Mouse (Mus musculus) Patski (cell line): Measurements from ENCODE around the gene Limk2. TPM values are rescaled to one million over a fixed set of nuclear protein-coding genes. Genes with fewer than 3 reads are reported as not detected.

Experiments
- ATAC-seq: fragments of 100-300 bp; one replicate; pipeline ENCODE4 v1.8.0; 2021
- CTCF ChIA-PET: fragments of 350-600 bp; sonication (Branson Sonifier 250); formaldehyde crosslinking; loops from one replicate; lab custom pipeline; 2022; ENCODE audit warnings: inconsistent platforms; lab: Charles Lee
- POLR2A ChIA-PET: fragments of 350-600 bp; sonication (Branson Sonifier 250); formaldehyde crosslinking; loops from one replicate; lab custom pipeline; 2022; ENCODE audit warnings: antibody characterized with exemption, inconsistent platforms; lab: Charles Lee
- DNase-seq: peaks from one replicate; pipeline ENCODE4 v3.0.0-alpha.2; 2011; ENCODE audit warnings: low read depth, low spot score
- H3K27me3 ChIP-seq: fragments of 371-371 bp; one replicate; pipeline ENCODE4 v1.5.1; 2021
- CTCF ChIP-seq: fragments of 100-300 bp; IDR thresholded peaks from one replicate; pipeline ENCODE4 v1.5.1; 2021
- in situ Hi-C: fragments of 300-500 bp; cut with MboI; formaldehyde crosslinking; loops from 3 replicates; pipeline ENCODE4 v1.11.1; 2018; ENCODE audit warnings: low pct_unique_long_range_greater_than_20kb, mixed read lengths
- polyA plus RNA-seq: library from polyadenylated mRNA; unstranded; gene quantifications from one replicate; pipeline ENCODE4 v1.2.3, GENCODE M21; 2021

The Limk2 gene
- polyA plus RNA-seq, 1 experiment from 2014 or later = 38.5 TPM

DNA sequence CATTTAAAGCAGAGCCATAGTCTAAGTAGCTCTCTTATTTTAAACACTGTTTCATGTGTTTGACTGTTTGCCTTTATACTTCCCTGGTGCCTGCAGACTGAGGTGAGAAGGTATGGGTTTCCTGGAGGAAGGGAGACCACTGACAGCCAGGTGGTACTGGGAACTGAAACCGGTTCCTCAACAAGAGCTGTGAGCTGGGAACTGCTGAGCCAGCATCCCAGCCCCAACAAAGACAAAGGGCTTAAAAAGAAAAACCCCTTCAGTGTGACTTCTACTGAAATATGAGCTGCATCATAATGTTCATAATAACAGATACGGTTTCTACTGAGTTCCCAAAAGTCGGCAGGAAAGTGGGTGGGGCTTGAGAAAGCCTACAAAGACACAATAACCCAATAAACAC lies 46.1 kb downstream of the Limk2 start:
- no peaks in the 10 kb centered on the region for H3K27me3 ChIP-seq
- ChIA-PET POLR2A (no interaction called here), CTCF (interaction anchor here (0.8 to 2.4 kb wide), 3 partner anchors 11 to 24 kb away, joined by 3 to 6 read pairs (median 3); no protein-coding TSS in a partner anchor)
- ATAC-seq (no peak), DNase-seq (no peak)
- in situ Hi-C loops = no loop called here
- no peak for TF ChIP-seq CTCF

GRCm38 (mm10) chr11:3352990-3353585 lies 55.9 kb downstream of the Limk2 start:
- ChIA-PET CTCF (interaction anchor here (0.6 to 0.9 kb wide), 2 partner anchors 21 to 61 kb away, joined by 3 read pairs; no protein-coding TSS in a partner anchor), POLR2A (interaction anchor here (0.6 to 1.1 kb wide), 2 partner anchors 11 to 37 kb away, joined by 3 read pairs; no protein-coding TSS in a partner anchor)
- TF ChIP-seq CTCF = no peak
- ATAC-seq = no peak
- no peak for DNase-seq
- no peaks in the 10 kb centered on the region for H3K27me3 ChIP-seq
- in situ Hi-C loops = no loop called here

DNA sequence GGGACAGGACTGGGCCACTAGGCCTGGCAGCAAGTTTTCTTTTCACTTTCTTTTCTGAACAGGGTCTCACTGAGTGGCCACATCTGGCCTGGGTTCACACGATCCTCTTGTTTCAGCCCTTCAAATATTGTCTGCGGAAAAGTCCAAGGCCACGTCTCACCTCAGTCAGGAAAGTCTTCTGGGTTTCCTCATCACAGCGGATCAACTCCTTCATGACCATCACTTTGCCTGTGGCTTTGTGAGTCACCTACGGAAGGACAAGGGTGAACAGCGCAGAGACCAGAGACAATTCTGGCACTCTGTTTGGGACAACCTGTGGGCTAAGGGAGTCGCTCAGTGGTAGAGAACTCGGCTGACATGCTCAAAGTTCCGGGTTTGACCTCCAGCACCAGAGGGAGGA lies 56.9 kb downstream of the Limk2 start:
- DNase-seq (no peak), ATAC-seq (no peak)
- ChIA-PET POLR2A (interaction anchor here (0.6 to 1.1 kb wide), 2 partner anchors 10 to 36 kb away, joined by 3 read pairs; no protein-coding TSS in a partner anchor), CTCF (no interaction called here)
- no peaks in the 10 kb centered on the region for H3K27me3 ChIP-seq
- in situ Hi-C loops = no loop called here
- no peak for TF ChIP-seq CTCF

- no peak for DNase-seq
- ATAC-seq = no peak
- in situ Hi-C loops = loop anchor here (5.0 kb wide), 2 partner anchors 58 to 98 kb away; partner anchors contain the start of gene Limk2
- TF ChIP-seq CTCF = no peak
- no peaks in the 10 kb centered on the region for H3K27me3 ChIP-seq
- CTCF ChIA-PET = interaction anchor here (1.4 to 1.7 kb wide), 3 partner anchors 11 to 13 kb away, joined by 4 to 6 read pairs (median 5); no protein-coding TSS in a partner anchor
- POLR2A ChIA-PET = interaction anchor here (0.6 to 0.7 kb wide), 2 partner anchors 21 to 57 kb away, joined by 3 to 4 read pairs; no protein-coding TSS in a partner anchor
These were observed 59.7 kb downstream of the Limk2 start for GRCm38 (mm10) chr11:3349343-3349695.

DNA sequence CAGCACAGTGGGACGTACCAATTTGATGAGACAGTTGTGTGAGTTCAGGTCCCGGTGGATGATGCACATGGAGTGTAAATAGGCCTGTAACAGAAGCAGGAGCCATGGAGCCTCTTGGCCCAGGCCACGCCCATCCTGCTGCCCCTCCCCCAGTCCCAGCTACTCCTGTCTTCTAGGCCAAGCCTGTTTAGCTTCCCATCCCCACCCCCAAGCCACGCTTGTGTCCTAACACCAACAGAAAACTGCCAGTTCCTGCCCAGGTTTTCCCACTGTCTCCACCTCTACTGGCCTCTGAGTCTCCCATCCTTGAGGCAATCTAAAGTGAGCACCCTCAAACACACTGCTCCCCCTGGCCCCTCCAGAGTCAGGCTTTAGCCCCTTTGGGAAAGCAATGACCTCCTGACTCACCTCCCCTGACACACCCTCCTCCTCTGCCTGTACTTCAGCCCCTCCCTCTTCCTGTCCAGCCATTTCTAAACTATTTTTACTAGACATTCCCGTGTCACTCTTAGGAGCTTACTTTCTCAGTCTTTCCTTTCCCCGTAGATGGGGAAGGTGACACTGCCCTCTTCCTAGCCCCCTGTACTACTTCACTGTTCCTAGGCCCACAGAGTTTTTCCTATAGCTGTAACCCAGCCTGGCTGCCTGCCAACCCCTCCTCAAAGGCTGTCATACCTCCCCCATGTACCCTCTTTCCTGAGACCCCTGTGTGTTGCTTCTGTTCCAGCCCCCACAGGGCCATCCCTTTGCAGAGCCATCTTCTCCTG lies 60.2 kb downstream of the Limk2 start:
- CTCF ChIA-PET = interaction anchor here (0.8 to 3.4 kb wide), 7 partner anchors 9 to 102 kb away, joined by 3 to 15 read pairs (median 5); no protein-coding TSS in a partner anchor
- POLR2A ChIA-PET = interaction anchor here (0.6 to 0.9 kb wide), 4 partner anchors 11 to 56 kb away, joined by 3 to 5 read pairs (median 4); no protein-coding TSS in a partner anchor
- no peaks in the 10 kb centered on the region for H3K27me3 ChIP-seq
- in situ Hi-C loops = loop anchor here (5.0 kb wide), 2 partner anchors 59 to 99 kb away; partner anchors contain the start of gene Limk2
- DNase-seq (no peak), ATAC-seq (peak; percentile 36)
- no peak for TF ChIP-seq CTCF

GRCm38 (mm10) chr11:3347835-3348195 lies 61.2 kb downstream of the Limk2 start:
- no peak for ATAC-seq
- TF ChIP-seq CTCF = no peak

GRCm38 (mm10) chr11:3347091-3347834 lies 61.7 kb downstream of the Limk2 start:
- ChIA-PET POLR2A (interaction anchor here (0.8 kb wide), 1 partner anchor 25 kb away, joined by 3 read pairs; no protein-coding TSS in a partner anchor), CTCF (interaction anchor here (0.6 to 3.4 kb wide), 20 partner anchors 14 to 114 kb away, joined by 3 to 15 read pairs (median 3); partner anchors contain the start of genes Limk2 and Rnf185)
- in situ Hi-C loops = loop anchor here (5.0 kb wide), 2 partner anchors 60 to 100 kb away; partner anchors contain the start of gene Limk2
- ATAC-seq (peak; percentile 75), DNase-seq (peak; percentile 75)
- peak; percentile 89 for TF ChIP-seq CTCF
- H3K27me3 ChIP-seq = no peaks in the 10 kb centered on the region

More at GRCm38 (mm10) chr11:3347835-3348195, 61.2 kb downstream of the Limk2 start:
- H3K27me3 ChIP-seq = no peaks in the 10 kb centered on the region
- CTCF ChIA-PET = interaction anchor here (0.6 to 3.4 kb wide), 18 partner anchors 11 to 114 kb away, joined by 3 to 15 read pairs (median 4); partner anchors contain the start of genes Limk2 and Rnf185
- in situ Hi-C loops = loop anchor here (5.0 kb wide), 2 partner anchors 59 to 99 kb away; partner anchors contain the start of gene Limk2
- no peak for DNase-seq
- POLR2A ChIA-PET = no interaction called here

GRCm38 (mm10) chr11:3346351-3346750 lies 62.6 kb downstream of the Limk2 start:
- POLR2A ChIA-PET = interaction anchor here (0.7 to 0.8 kb wide), 2 partner anchors 24 kb away, joined by 3 read pairs; no protein-coding TSS in a partner anchor
- ATAC-seq (no peak), DNase-seq (no peak)
- in situ Hi-C loops = loop anchor here (5.0 kb wide), 2 partner anchors 61 to 101 kb away; partner anchors contain the start of gene Limk2
- CTCF ChIA-PET = interaction anchor here (0.7 to 3.4 kb wide), 13 partner anchors 14 to 115 kb away, joined by 3 to 15 read pairs (median 4); partner anchors contain the start of gene Rnf185
- no peaks in the 10 kb centered on the region for H3K27me3 ChIP-seq
- TF ChIP-seq CTCF = no peak

DNA sequence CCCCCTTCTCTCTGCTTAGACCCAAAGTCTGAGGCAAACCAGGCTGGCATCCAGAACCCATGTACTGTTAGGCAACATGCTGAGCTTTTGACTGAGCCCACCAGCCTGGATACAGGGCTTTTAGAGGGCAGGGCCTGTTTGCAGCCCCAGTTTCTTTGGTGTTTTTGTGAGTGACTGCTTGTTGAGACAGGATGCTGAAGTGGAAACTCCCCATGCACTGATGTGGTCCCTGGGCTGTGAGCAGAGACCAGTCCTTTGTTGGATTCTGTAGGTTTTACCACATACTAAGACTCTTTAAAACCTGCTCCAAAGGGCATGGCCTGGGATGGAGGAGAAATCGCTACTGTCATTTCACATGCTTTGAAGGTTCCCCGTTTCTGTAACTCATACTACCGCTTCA lies 64.1 kb downstream of the Limk2 start:
- no peak for TF ChIP-seq CTCF

More for the DNA sequence above, 64.1 kb downstream of the Limk2 start:
- no peaks in the 10 kb centered on the region for H3K27me3 ChIP-seq
- ATAC-seq = no peak
- POLR2A ChIA-PET = no interaction called here
- in situ Hi-C loops = loop anchor here (5.0 kb wide), 2 partner anchors 62 to 102 kb away; partner anchors contain the start of gene Limk2
- CTCF ChIA-PET = interaction anchor here (1.1 kb wide), 1 partner anchor 13 kb away, joined by 3 read pairs; no protein-coding TSS in a partner anchor
- no peak for DNase-seq
